Mouse (Mus musculus) liver, postnatal 0 days (tissue): ENCODE results near the gene Frmd5.

ENCODE experiments used
- CTCF ChIP-seq: sonication (generic); IDR thresholded peaks from 2 replicates; pipeline ENCODE4 v1.5.1; 2016; ENCODE audit warnings: antibody characterized with exemption, low read depth
- EP300 ChIP-seq: IDR thresholded peaks from 2 replicates; pipeline ENCODE4 v1.6.1; 2016; ENCODE audit warnings: antibody characterized with exemption, low read depth, mild to moderate bottlenecking

DNA sequence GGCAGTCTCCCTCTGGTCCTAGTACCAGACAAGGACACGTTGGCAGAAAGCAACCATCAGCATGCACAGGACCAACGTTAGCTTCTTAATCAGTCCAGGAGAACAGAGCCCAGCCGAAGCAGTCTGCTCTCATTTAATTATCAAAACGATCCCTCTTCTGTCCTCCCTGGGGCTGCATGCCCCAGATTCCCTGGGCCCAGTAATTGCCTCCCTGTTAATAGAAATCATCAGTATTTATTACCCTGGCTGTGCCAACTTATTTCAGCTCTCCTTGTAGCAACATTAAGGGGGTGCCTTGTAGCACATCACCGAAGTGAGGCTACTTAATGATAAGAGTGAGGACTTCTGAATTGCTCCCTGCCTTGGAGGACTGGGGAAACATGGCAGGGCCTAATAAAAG lies 241.0 kb downstream of the Frmd5 start:
- TF ChIP-seq CTCF: no peak
- TF ChIP-seq EP300: no peak
